Mouse (Mus musculus) myocyte (in vitro differentiated cells): Measurements from ENCODE around the gene Gria2.

Experiments used
- CEBPB ChIP-seq: IDR thresholded peaks from 2 replicates; pipeline ENCODE4 v1.6.1; 2011; ENCODE audit warnings: mild to moderate bottlenecking, moderate library complexity; ENCODE audit not compliant: poor library complexity, insufficient read depth, severe bottlenecking
- E2F4 ChIP-seq: IDR thresholded peaks from one replicate; pipeline ENCODE4 v1.6.1; 2011; ENCODE audit warnings: mild to moderate bottlenecking, control low read depth, moderate library complexity; ENCODE audit not compliant: insufficient read depth
- MAX ChIP-seq: IDR thresholded peaks from one replicate; pipeline ENCODE4 v1.6.1; 2011; ENCODE audit warnings: low read depth, mild to moderate bottlenecking, control low read depth
- MYOD1 ChIP-seq, 3 experiments: IDR thresholded peaks; one replicate each; pipeline ENCODE4 v1.6.1; 2011; ENCODE audit warnings: control low read depth in 2 of 3, low read depth in 2 of 3, mild to moderate bottlenecking in 2 of 3, moderate library complexity in 1 of 3; ENCODE audit not compliant: insufficient read length in 2 of 3, control insufficient read depth in 1 of 3
- MYOG ChIP-seq, 3 experiments: IDR thresholded peaks; one replicate each; pipeline ENCODE4 v1.6.1; 2011; ENCODE audit warnings: control low read depth in 2 of 3, low read depth in 2 of 3, mild to moderate bottlenecking in 2 of 3; ENCODE audit not compliant: insufficient read length in 2 of 3, control insufficient read depth in 1 of 3, insufficient read depth in 1 of 3
- POLR2A ChIP-seq: IDR thresholded peaks from one replicate; pipeline ENCODE4 v1.6.1; 2011; ENCODE audit warnings: low read depth, mild to moderate bottlenecking, control low read depth, moderate library complexity; ENCODE audit not compliant: insufficient read length
- POLR2AphosphoS2 ChIP-seq: IDR thresholded peaks from one replicate; pipeline ENCODE4 v1.6.1; 2011; ENCODE audit warnings: low read depth, control low read depth; ENCODE audit not compliant: insufficient read length
- REST ChIP-seq: IDR thresholded peaks from one replicate; pipeline ENCODE4 v1.6.1; 2011; ENCODE audit warnings: mild to moderate bottlenecking, control low read depth, moderate library complexity; ENCODE audit not compliant: insufficient read depth, insufficient read length
- SRF ChIP-seq: IDR thresholded peaks from one replicate; pipeline ENCODE4 v1.6.1; 2011; ENCODE audit warnings: low read depth; ENCODE audit not compliant: control insufficient read depth, insufficient read length
- TCF12 ChIP-seq: IDR thresholded peaks from one replicate; pipeline ENCODE4 v1.6.1; 2011; ENCODE audit warnings: mild to moderate bottlenecking, control low read depth; ENCODE audit not compliant: poor library complexity, insufficient read depth, severe bottlenecking
- TCF3 ChIP-seq: IDR thresholded peaks from one replicate; pipeline ENCODE4 v1.6.1; 2011; ENCODE audit warnings: low read depth, control low read depth; ENCODE audit not compliant: insufficient read length
- USF1 ChIP-seq: IDR thresholded peaks from one replicate; pipeline ENCODE4 v1.6.1; 2011; ENCODE audit warnings: low read depth, mild to moderate bottlenecking, control low read depth, moderate library complexity

DNA sequence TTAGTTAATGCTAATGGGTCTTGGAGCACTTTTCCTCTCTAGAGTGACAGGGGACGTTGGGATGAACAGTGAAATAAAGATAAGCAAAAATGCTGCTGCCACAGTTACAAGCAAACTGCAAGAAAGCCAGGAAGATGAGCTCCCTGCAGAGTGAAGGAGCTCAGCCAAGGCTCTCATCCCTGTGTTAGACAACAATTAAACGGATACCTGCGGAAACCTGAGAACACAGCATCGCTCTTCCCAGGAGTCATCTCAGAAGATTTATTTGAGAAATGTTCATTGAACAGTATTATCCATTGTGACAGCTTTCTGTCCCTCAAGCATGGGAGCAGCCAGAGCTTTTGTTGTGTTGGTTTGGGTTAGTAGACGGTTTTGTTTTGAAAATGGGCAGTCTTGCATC is 137.5 kb downstream of the Gria2 start:
- TF ChIP-seq E2F4: no peak
- TF ChIP-seq POLR2A: no peak
- no peak for TF ChIP-seq POLR2AphosphoS2
- TF ChIP-seq MYOD1 (IDR thresholded peaks at IDR 0.05; ENCODE audit: control insufficient read depth in 1 of 3, insufficient read length in 2 of 3, low read depth in 2 of 3): no peak
- TF ChIP-seq MYOG (IDR thresholded peaks at IDR 0.05; ENCODE audit: control insufficient read depth in 1 of 3, insufficient read depth in 1 of 3, insufficient read length in 2 of 3, low read depth in 2 of 3): no peak
- no peak for TF ChIP-seq USF1
- no peak for TF ChIP-seq MAX
- no peak for TF ChIP-seq TCF12
- no peak for TF ChIP-seq REST
- no peak for TF ChIP-seq CEBPB
- TF ChIP-seq SRF: no peak
- TF ChIP-seq TCF3: no peak
